Mouse (Mus musculus) intestine, embryonic 14.5 days (tissue): ENCODE data around the gene Glmp. TPM values are rescaled to one million over a fixed set of nuclear protein-coding genes. Genes with fewer than 3 reads are reported as not detected.
"Not testable (repeated sequence)": the region's sequence is repeated elsewhere in the genome, so short reads cannot be mapped to it uniquely, and the experiment has no call there.

Experiments used
- ATAC-seq: fragments of 200-750 bp; cut with Nextera tagmentation; replicated peaks from 2 replicates; pipeline ENCODE4 v1.8.0; 2017; ENCODE audit warnings: low read depth, moderate number of reproducible peaks, moderate TSS enrichment, moderate library complexity; ENCODE audit not compliant: low FRiP score, low TSS enrichment
- DNase-seq: peaks from one replicate; pipeline ENCODE4 v3.0.0-alpha.2; 2018; ENCODE audit warnings: low spot score
- H3K27ac ChIP-seq: fragments of 300-500 bp; sonication (generic); 2 replicates; pipeline ENCODE4 v1.5.1; 2014; ENCODE audit warnings: low read depth, mild to moderate bottlenecking, control low read depth
- H3K27me3 ChIP-seq: fragments of 300-500 bp; sonication (generic); replicated peaks from 2 replicates; pipeline ENCODE4 v1.6.1; 2014; ENCODE audit warnings: low read length, control low read depth; ENCODE audit not compliant: control insufficient read depth, insufficient read depth
- H3K36me3 ChIP-seq: fragments of 300-500 bp; sonication (generic); 2 replicates; pipeline ENCODE4 v1.6.1; 2014; ENCODE audit warnings: low read length, control low read depth; ENCODE audit not compliant: control insufficient read depth, insufficient read depth
- H3K4me1 ChIP-seq: fragments of 300-500 bp; sonication (generic); replicated peaks from 2 replicates; pipeline ENCODE4 v1.6.1; 2014; ENCODE audit warnings: low read length, control low read depth, mixed read lengths; ENCODE audit not compliant: control insufficient read depth, insufficient read depth
- H3K4me2 ChIP-seq: fragments of 300-500 bp; sonication (generic); 2 replicates; pipeline ENCODE4 v1.6.1; 2014; ENCODE audit warnings: low read length
- H3K4me3 ChIP-seq: fragments of 300-500 bp; sonication (generic); 2 replicates; pipeline ENCODE4 v1.5.1; 2014; ENCODE audit warnings: low read depth, low read length, control low read depth, mixed read lengths
- H3K9ac ChIP-seq: fragments of 300-500 bp; sonication (generic); 2 replicates; pipeline ENCODE4 v1.6.1; 2014; ENCODE audit warnings: mild to moderate bottlenecking, low read length
- H3K9me3 ChIP-seq: fragments of 300-500 bp; sonication (generic); 2 replicates; pipeline ENCODE4 v1.6.1; 2016; ENCODE audit warnings: low read length, control low read depth; ENCODE audit not compliant: control insufficient read depth
- WGBS: fragments of 180-500 bp; shearing (Covaris S2); extraction: QIAGEN DNeasy Blood & Tissue Kit; methylation state at CpG from one replicate; pipeline ENCODE4 v1.1.7; 2014; 5-methylcytosine and 5-hydroxymethylcytosine counted together
- polyA plus RNA-seq: library from polyadenylated mRNA; unstranded; fragments of >200 nt; fragmentation: Nextera tagmentation; extraction: Ambion mirVana; gene quantifications from 2 replicates; pipeline ENCODE4 v1.2.1, GENCODE M21; 2014

Gene Glmp
- polyA plus RNA-seq, 1 experiment from 2014 or later: 140 TPM

DNA sequence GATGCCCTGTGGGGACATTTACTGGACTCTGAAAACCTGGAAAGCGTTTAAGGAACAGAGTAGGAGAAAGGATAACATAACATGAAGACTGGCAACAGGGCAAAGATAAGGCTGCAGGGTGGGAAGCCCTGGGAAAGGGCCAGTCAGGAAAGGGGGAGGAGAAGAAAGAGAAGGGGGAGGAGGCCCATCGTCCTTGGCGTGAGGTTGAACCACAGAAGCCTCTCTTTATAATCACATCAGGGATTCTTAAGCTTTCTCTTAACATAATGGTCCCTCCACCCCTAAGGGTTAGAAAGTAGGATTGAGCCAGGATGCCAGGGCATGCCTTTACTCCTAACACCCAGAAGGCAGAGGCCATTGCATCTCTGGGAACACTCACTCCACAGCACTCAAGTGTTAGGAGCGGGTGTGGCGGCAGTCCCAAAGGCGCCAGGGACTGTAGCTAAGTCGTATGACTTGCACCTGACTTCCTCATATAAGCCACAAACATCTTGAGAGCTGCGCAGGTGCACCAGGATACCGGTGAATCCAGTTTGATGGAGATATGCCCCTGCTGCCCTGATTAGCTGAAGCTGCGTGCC is 36.6 kb upstream of the Glmp start:
- H3K27ac ChIP-seq, H3K9ac ChIP-seq, H3K4me3 ChIP-seq, H3K9me3 ChIP-seq, H3K4me2 ChIP-seq, H3K36me3 ChIP-seq, DNase-seq, H3K27me3 ChIP-seq, H3K4me1 ChIP-seq, ATAC-seq: not testable (repeated sequence)
- WGBS: 81% methylated on average over 8 of the region's 10 CpGs

DNA sequence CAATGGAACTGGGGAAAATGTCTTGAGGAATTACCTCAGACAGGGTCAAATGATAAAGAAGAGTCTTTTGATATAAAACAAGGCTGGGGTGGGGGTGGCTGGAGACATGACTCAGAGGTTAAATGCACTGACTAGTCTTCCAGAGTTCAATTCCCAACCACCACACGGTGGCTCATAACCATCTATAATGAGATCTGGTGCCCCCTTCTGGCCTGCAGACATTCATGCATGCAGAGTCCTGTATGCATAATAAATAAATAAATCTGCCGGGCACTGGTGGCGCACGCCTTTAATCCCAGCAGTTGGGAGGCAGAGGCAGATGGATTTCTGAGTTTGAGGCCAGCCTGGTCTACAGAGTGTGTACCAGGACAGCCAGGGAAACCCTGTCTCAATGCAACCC is 32.9 kb upstream of the Glmp start:
- Histone ChIP-seq H3K4me1 (peaks cover 7% of the 10 kb centered on the region; the same call in 1 of the 2 replicates), H3K9me3 (no peaks in the 10 kb centered on the region), H3K36me3 (no peaks in the 10 kb centered on the region), H3K4me2 (no peak overlapping the region), H3K27me3 (no peaks in the 10 kb centered on the region), H3K27ac (no peak overlapping the region), H3K4me3 (no peak overlapping the region), H3K9ac (no peak overlapping the region)
- WGBS: 54% methylated on average over 4 of the region's 4 CpGs
- DNase-seq: no peak
- ATAC-seq: no peak

DNA sequence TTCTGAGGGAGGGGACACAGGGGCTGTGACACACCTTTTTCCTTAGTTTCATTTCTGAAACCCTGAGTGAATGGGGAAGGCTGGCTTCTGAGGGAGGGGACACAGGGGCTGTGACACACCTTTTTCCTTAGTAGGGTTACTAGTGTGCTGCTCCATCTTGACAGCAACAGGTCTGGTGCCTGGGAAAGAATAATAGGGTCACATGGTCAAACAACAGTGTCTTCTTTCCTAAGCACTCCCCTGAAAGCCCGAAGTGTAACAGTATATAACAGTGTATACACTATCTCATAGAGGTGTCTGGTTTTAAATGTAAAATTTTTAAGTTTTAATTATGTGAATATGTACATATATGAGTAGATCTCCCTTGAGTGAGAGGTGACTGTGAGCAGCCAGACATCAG is 29.6 kb upstream of the Glmp start:
- not testable (repeated sequence) for H3K9me3 ChIP-seq, H3K9ac ChIP-seq, ATAC-seq, H3K27ac ChIP-seq, DNase-seq, H3K27me3 ChIP-seq
- H3K4me3 ChIP-seq: 0 out of 2 replicates have a peak overlapping the region, but pooled peaks have one; percentile 73
- peaks cover 14% of the 10 kb centered on the region for H3K4me1 ChIP-seq
- peaks cover 14% of the 10 kb centered on the region for H3K36me3 ChIP-seq
- 48% methylated on average over 1 of the region's 1 CpGs for WGBS
- H3K4me2 ChIP-seq: peak overlapping the region; percentile 66

DNA sequence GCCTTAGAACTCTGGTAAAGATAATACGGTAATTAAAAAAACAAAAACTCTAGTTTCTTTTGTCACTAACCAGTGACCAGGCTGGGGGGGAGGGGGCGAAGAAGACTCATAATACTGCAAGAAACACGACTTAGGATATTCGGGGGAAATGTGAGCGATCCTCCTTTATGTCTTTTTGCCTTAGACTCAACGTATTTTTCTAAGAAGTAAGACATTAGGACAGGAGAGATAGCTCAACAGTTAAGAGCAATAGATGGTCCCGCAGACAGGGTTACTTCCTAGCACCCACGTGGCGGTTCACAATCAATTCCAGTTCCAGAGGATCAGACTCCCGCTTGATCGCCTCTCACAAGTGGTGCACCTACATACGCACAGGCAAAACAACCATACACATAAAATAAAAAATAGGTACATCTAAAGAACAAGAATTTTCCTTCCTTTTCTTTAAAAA is 28.7 kb upstream of the Glmp start:
- Histone ChIP-seq H3K4me3 (peak overlapping the region; percentile 73), H3K36me3 (peaks cover 23% of the 10 kb centered on the region), H3K27me3 (no peaks in the 10 kb centered on the region), H3K27ac (peak overlapping the region; percentile 74), H3K4me1 (peaks cover 14% of the 10 kb centered on the region), H3K9me3 (no peaks in the 10 kb centered on the region), H3K9ac (peak overlapping the region; percentile 55), H3K4me2 (peak overlapping the region; percentile 66)
- 2% methylated on average over 12 of the region's 12 CpGs for WGBS
- ATAC-seq (peak; percentile 33; the same call in 1 of the 2 replicates), DNase-seq (peak; percentile 52)

DNA sequence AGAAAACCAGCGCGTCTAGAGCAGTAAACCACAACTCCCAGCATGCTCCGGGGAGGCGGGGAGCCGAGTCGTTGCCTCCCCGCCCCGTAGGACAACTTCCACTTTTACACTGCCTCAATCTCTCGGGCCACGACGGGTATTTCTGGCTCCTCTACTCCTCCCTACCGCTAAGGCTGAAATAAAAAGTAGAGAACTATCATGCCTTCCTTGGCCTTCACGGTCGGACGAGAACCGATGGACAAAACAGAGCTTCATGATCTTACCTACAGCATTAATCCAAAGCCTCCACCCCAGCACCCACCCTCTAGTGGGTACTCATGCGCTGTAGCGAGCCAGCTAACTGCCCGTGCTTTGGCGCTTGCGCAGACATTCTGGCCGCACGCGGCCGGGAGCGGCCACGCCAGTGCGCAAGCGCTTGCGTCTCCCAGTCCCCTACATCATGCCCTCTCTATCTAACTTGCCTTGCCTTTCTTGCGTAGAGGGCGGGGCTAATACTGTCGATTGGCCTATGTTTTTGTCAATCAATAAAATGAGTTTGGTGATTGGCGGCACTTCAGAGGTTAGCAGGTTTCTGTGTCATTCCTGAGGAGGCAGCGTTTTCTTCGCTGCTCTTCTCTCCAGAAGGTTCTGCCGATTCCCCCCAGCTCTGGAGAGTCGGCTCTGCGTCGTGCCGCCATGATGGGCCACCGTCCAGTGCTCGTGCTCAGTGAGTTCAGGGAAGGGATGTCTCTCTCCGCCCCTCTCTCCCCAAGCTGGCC is 28.1 kb upstream of the Glmp start, which contains the start of the genes Tsacc and Cct3:
TSS of gene Tsacc (minus strand) at position 439 of the 758 bp plus-strand sequence.
TSS of gene Cct3 (plus strand) at position 556 of the 758 bp plus-strand sequence.
- ATAC-seq (peak; percentile 97), DNase-seq (peak; percentile 95)
- under 1% methylated on average over 44 of the region's 44 CpGs for WGBS
- H3K9ac ChIP-seq: peak within 1 kb of the TSS; percentile 81
- H3K4me2 ChIP-seq: peak within 1 kb of the TSS; percentile 91
- H3K4me3 ChIP-seq: peak within 1 kb of the TSS; percentile 73
- H3K9me3 ChIP-seq: no peaks in the 10 kb centered on the region
- peak within 1 kb of the TSS; percentile 92 for H3K27ac ChIP-seq
- peaks cover 29% of the 10 kb centered on the region for H3K36me3 ChIP-seq
- no peaks in the 10 kb centered on the region for H3K27me3 ChIP-seq
- H3K4me1 ChIP-seq: peaks cover 14% of the 10 kb centered on the region

DNA sequence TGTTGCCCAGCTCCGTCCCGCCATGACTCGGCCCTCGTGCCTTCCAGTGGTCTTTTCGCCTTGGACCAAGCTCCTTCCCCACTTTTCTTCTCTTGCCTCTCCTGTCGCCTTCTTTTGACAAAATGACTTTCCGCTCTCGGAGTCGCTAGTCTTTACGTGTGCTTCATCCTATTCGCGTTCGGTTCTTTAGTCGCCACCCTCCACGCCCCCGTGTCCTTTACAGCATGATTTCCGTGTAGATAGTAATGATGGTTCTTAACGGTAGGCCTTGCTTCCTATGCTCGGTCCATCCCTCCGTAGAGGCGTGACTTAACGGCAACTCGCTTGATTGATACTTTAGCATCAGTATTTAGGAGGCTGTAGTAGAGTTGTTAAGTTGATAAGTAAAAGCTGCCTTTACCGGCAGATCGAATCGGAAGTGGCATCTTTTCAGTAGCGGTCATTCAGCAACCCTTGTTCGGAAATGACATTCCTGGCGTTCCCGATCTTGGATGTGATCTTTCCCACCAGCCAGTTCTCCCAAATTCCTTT is 27.4 kb upstream of the Glmp start:
- H3K9me3 ChIP-seq: no peaks in the 10 kb centered on the region
- H3K27me3 ChIP-seq: no peaks in the 10 kb centered on the region
- ATAC-seq (no peak), DNase-seq (no peak)
- peak overlapping the region; percentile 81 for H3K9ac ChIP-seq
- WGBS: under 1% methylated on average over 30 of the region's 30 CpGs
- peak overlapping the region; percentile 92 for H3K27ac ChIP-seq
- peaks cover 14% of the 10 kb centered on the region for H3K4me1 ChIP-seq
- H3K36me3 ChIP-seq: peaks cover 34% of the 10 kb centered on the region
- H3K4me2 ChIP-seq: peak overlapping the region; percentile 91
- H3K4me3 ChIP-seq: peak overlapping the region; percentile 73

DNA sequence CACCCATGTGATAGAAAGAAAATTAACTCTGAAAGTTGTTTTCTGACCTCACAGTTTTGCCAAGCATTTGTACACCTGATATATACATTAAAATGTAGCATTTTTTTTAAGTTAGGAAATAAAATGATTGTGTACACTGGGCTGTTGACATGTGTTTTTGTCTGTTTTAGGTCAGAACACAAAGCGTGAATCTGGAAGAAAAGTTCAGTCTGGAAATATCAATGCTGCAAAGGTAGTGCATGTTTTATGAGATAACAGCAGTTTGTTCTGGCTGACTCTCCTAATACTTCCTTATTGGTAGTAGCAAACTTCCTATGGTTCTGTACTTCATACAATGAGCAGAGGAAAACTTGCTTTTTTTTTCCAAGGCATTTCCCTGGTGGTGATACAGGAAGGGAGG is 25.7 kb upstream of the Glmp start:
- no peaks in the 10 kb centered on the region for H3K9me3 ChIP-seq
- H3K4me3 ChIP-seq: no peak overlapping the region
- ATAC-seq (no peak), DNase-seq (no peak)
- no peak overlapping the region for H3K9ac ChIP-seq
- 86% methylated on average over 1 of the region's 1 CpGs for WGBS
- H3K4me2 ChIP-seq: no peak overlapping the region
- peaks cover 14% of the 10 kb centered on the region for H3K4me1 ChIP-seq
- no peak overlapping the region for H3K27ac ChIP-seq
- H3K36me3 ChIP-seq: peaks cover 51% of the 10 kb centered on the region
- H3K27me3 ChIP-seq: no peaks in the 10 kb centered on the region

DNA sequence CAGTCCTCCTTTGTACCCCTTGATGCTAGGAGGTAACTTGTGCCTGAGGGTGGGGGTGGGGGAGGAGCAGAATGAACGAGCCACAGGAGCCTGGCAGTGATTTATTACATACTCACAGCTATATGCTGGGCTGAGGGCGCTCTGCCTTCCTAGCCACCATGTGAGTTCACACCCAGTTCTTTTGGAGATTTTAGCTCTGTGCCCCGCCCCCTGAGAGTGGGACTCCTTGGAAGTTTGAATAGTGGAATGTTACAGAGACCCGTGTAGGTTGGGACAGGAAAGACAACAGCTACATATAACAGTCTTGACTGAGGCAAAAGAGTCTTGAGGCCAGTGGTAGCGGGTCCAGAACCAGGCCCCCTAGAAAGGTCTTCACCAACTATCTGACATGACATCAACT is 4.1 kb downstream of the Glmp start:
- Histone ChIP-seq H3K4me1 (peaks cover 10% of the 10 kb centered on the region), H3K9me3 (no peaks in the 10 kb centered on the region), H3K4me2 (no peak overlapping the region), H3K4me3 (no peak overlapping the region), H3K36me3 (peaks cover 23% of the 10 kb centered on the region; the same call in 1 of the 2 replicates), H3K27ac (no peak overlapping the region), H3K9ac (no peak overlapping the region), H3K27me3 (no peaks in the 10 kb centered on the region)
- no peak for ATAC-seq
- no peak for DNase-seq
- 58% methylated on average over 5 of the region's 5 CpGs for WGBS
